Mouse (Mus musculus): ENCODE measurements around the gene Dolk. TPM values are rescaled to one million over a fixed set of nuclear protein-coding genes. Genes with fewer than 3 reads are reported as not detected.

The Dolk gene
- total RNA-seq, 2 experiments from 2014 or later, result 23.6 to 23.7 TPM

- no peak for DNase-seq
Measured at GRCm38 (mm10) chr2:30250166-30251128, 35.7 kb downstream of the Dolk start.

GRCm38 (mm10) chr2:30249182-30249581 lies 37.0 kb downstream of the Dolk start:
- no peak for DNase-seq

DNA sequence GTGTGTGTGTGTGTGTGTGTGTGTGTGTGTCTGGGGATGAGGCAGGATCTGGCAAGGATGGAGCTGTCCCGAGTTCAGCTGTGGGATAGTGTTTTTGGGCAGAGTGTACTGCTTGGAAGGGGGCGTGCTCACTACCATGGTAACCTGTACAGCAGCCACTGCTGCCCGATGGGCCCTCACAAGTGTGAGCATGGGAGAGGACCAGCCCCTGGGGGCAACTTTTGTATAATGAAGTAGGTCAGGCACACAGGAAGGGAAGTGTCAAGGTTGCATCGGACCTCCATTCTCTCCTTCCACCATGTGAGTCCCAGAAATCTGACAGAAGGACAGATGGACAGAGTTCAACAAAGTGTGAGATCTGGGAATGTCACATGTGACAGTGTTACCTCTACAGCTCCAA lies 38.5 kb downstream of the Dolk start:
- DNase-seq, result no peak

DNA sequence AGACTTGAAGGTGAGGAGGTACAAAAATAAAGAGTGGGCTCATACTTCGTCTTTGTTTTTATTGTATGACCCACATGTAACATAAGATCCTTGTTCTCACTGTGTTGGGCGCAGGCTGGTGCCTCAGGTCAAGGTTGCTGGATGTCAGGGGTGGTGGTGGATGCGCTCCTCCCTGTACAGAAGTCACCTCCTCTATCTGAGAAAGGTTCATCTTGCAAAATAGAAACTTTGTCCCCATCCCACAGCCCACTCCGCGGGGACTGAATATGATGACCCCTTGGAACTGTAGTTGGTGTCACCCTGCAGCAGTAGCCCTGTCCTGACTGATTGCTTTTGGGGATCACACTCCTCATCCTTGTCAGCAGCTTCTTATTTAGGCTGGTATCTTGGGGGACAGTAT lies 39.1 kb downstream of the Dolk start:
- no peak for DNase-seq

DNA sequence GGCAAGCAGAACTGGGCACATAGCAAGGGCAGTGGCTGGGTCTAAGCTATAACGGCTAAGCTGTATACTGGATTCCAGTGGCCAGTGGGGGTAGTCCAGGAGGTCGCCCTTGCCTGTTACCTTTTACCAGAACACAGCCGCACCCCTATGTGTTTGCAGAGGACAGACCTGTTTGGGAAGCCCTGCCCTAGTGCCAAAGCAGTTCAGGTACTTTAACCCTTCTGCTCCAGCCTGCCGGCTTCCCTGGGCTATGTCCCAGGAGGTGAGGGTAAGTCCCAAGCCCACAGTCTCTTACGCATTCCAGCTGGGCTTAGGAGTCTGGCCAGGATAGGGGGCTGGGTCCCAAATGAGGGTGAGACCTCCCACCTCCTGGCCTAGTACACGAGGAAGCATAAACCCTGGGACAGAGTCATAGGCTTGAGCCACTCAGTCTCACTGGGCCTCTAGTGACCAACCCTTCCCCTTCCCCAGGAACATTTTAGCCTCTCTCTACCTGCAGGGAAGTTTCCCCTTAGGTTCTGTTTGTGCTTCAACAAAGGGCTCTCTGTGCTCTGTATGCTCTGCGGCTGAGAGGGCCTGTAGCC lies 41.4 kb downstream of the Dolk start:
- DNase-seq, result no peak

GRCm38 (mm10) chr2:30243391-30243790 lies 42.7 kb downstream of the Dolk start:
- DNase-seq, result no peak

DNA sequence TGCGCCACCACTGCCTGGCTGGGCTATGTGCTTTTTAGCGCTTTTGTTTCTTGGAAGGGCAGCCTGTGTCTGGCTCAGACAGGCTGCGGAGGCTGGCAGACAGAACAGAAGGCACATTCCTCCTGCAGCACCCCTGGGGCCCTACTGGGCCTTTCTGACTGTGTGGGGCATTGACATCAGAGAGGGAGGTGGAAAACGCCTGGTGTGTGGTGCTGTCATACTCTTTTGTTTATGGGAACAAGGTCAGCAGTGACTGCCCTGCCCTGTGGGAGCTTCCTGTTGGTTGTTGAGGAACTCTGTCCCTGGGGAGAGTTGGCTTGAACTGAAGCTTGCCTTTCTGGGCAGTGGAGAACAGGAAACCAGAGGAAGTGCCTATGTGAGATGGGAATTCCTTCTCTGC lies 43.6 kb downstream of the Dolk start:
- DNase-seq, result peak; percentile 72

DNA sequence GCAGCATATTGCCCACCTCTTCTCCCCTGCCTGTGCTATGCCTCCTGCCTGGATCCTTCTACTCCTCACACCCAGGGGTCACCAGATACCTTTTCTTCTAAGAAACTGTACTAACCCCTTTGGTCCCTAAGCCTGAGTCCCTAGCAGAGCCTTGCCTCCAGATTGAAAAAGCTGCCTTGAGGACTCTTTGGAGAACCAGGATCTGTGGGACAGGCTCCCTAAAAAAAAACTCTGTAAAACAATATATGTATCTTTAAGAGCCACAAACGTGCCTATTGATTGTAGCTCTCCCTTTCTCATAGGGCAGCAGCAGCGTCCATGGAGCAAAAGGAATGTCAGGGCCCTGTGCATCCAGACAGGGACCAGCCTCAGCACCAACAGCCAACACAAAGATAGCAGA lies 45.9 kb downstream of the Dolk start, which contains the start of gene Gm28035:
Gene Gm28035, plus strand, starts transcription at position 301 of the 400 bp plus-strand sequence.
- no peak for DNase-seq

DNA sequence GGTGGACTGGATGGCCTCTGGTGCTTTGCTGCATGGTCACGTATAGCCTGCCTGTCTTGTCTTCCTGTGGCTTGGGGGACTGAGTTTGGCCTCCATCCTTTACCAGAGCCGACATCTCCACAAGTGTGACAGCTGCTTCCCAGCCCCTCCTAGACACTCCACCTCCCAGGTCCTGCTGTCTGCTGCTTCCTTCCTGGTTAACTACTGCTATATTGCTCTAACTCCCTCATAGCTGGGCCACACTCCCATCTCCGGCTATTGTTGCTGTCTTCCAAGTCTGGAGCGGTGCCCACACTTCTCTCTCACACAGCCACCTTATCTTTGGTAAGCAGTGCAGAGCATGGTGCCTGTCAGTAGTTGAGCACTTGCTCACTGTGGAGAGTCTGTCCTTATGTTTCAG lies 46.4 kb downstream of the Dolk start:
- peak; percentile 82 for DNase-seq

DNA sequence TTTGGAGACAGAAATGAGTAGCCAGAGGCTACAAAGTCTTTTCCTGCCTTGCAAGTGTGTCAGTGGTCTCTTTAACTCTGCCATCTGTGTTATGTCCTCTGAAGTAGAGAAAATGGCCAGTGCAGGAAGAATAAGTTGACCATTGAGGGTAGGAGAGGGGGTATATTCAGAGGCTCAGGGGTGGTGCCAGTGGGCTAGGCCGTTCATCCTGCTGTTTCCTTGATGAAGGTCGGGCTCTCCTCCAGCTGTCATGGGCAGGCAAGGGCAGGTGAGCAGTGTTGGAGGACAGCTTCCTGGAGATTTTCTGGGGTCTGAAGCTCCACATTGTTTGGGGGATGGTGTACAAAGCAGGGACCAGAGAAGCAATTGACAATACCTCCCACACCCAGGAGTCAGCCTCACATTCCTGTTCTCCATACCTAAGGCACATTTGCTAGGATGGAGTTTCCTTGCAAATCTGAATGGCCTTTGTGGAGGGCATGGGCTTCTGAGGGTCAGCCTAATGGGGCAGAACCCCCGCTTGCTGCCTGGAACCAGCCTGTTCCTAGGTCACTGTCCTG lies 47.1 kb downstream of the Dolk start:
- DNase-seq, result no peak

DNA sequence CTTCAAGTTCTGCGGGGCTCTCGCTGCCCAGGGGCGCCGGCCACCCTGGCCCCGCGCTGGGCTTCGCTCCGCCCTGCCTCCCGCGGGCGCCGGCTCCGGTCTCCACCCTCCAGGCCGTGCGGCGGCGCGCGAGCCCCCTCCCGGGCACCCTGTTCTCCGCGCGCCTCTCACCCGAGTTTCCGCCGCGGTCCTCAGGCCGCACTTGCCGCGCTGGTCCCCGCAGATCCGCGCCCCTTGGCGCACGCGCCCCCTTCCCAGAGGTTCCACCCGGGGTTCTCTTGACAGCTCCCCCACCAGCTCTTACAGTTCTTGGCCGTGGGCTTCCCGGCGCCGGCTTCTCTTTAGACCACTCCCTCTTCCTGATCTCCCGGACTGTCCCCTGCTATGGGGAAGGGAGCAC lies 48.3 kb downstream of the Dolk start:
- DNase-seq, result peak; percentile 82

GRCm38 (mm10) chr2:30237199-30237880 lies 48.8 kb downstream of the Dolk start, which contains the start of gene Lrrc8a:
Gene Lrrc8a (plus strand): TSS chr2:30237715.
- DNase-seq, result peak; percentile 100

DNA sequence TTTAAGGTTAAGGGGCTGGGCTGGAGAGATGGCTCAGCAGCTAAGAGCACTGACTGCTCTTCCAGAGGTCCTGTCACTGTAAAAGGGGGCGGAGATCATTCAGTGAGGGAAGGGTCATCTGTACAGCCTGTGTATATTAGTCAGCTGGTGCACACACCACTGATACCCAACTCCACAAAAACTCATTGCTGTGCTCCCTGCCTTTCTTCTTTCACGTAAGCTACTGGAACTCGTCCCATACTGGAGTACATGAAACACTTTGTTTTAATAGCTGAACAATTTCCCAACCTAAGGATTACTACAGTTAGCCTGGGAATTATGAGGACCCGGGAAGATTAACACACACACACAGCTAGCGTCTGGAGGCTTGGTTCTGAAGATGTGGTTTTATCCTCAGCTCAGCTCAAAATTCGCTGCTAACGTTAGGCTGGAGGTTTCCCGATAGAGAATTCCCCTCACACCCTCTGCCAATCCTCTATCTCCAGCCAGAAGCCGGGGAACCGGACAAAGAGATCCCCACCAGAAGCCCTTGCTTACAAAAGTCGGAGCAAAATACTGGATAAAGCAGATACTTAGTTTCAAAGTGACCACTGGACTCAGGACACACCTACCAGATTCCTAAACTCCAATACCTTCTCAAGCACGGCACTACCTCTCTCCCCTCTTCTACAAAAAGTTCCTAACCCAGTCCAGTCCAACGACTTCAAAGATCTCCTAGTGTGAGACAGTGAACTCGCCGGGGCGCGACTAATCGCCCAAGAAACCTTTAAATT lies 49.5 kb downstream of the Dolk start:
- DNase-seq, result no peak

- DNase-seq, result no peak
Measured at GRCm38 (mm10) chr2:30235593-30235992, 50.5 kb downstream of the Dolk start.

Other genes starting within 250 kb of the Dolk start
- 10 to 100 TPM; 15.2 to 15.8 TPM for gene Wdr34, start 237.5 kb downstream of the Dolk start, total RNA-seq (2021)
- gene Set, start 229.0 kb downstream of the Dolk start, total RNA-seq (2021), result 100 to 1,000 TPM; 174 to 185 TPM
- gene Pkn3, start 208.7 kb downstream of the Dolk start, total RNA-seq (2021), result 10 to 100 TPM; 15.3 to 17.9 TPM
- gene Zdhhc12, start 192.7 kb downstream of the Dolk start, total RNA-seq (2021), result 10 to 100 TPM in 1 of 2 experiments, 1 to 10 TPM in 1; 7.8 to 10.6 TPM
- 10 to 100 TPM; 24.3 to 24.9 TPM for gene Zer1, start 161.7 kb downstream of the Dolk start, total RNA-seq (2021)
- 10 to 100 TPM; 23.9 to 27.4 TPM for gene Tbc1d13, start 152.6 kb downstream of the Dolk start, total RNA-seq (2021)
- gene Endog, start 114.8 kb downstream of the Dolk start, total RNA-seq (2021), result 10 to 100 TPM; 44.4 to 48.9 TPM
- 10 to 100 TPM in 1 of 2 experiments, 1 to 10 TPM in 1; 8.4 to 10.7 TPM for gene Spout1, start 107.9 kb downstream of the Dolk start, total RNA-seq (2021)
- gene Kyat1, start 80.5 kb downstream of the Dolk start, total RNA-seq (2021), result 10 to 100 TPM; 33.3 to 35.3 TPM
- gene Lrrc8a, start 48.6 kb downstream of the Dolk start, total RNA-seq (2021), result 10 to 100 TPM; 56.3 to 59.2 TPM
- 1 to 10 TPM in 1 of 2 experiments, under 1 TPM in 1; 0.88 to 1.5 TPM for gene Gm28035, start 45.8 kb downstream of the Dolk start, total RNA-seq (2021)
- gene Phyhd1, start 20.1 kb downstream of the Dolk start, total RNA-seq (2021), result 10 to 100 TPM; 20.6 to 26.0 TPM
- 1 to 10 TPM in 1 of 2 experiments, not detected in 1; 4.6 TPM for gene Gm28038, start 5.3 kb downstream of the Dolk start, total RNA-seq (2021)
- 10 to 100 TPM; 28.0 to 34.5 TPM for gene Nup188, start 63 bp upstream of the Dolk start, total RNA-seq (2021)
- gene Sh3glb2, start 73.0 kb upstream of the Dolk start, total RNA-seq (2021), result 10 to 100 TPM; 72.7 to 73.7 TPM
- gene Miga2, start 77.9 kb upstream of the Dolk start, total RNA-seq (2021), result 10 to 100 TPM; 52.4 to 63.5 TPM
- 10 to 100 TPM; 14.2 to 14.6 TPM for gene Dolpp1, start 105.9 kb upstream of the Dolk start, total RNA-seq (2021)
- 100 to 1,000 TPM; 379 to 401 TPM for gene Crat, start 129.5 kb upstream of the Dolk start, total RNA-seq (2021)
- gene Ptpa, start 129.7 kb upstream of the Dolk start, total RNA-seq (2021), result 100 to 1,000 TPM; 139 TPM
- gene Ier5l, start 187.9 kb upstream of the Dolk start, total RNA-seq (2021), result 10 to 100 TPM; 10.7 to 12.1 TPM